Mouse (Mus musculus) G1E (cell line): ENCODE results near the gene Cadm2.

Experiments
- CTCF ChIP-seq: IDR thresholded peaks from 2 replicates; pipeline ENCODE4 v1.5.1; 2012; ENCODE audit warnings: low read depth, low read length, inconsistent platforms, mixed read lengths
- GATA1 ChIP-seq: IDR thresholded peaks from 2 replicates; pipeline ENCODE4 v1.6.1; 2012; ENCODE audit warnings: borderline replicate concordance, low read length, inconsistent platforms, mixed read lengths
- GATA2 ChIP-seq: IDR thresholded peaks from 2 replicates; pipeline ENCODE4 v1.6.1; 2012; ENCODE audit warnings: low read depth, low read length, inconsistent platforms, borderline replicate concordance
- POLR2AphosphoS5 ChIP-seq: IDR thresholded peaks from 2 replicates; pipeline ENCODE4 v1.6.1; 2012; ENCODE audit warnings: low read depth, low read length, inconsistent platforms; ENCODE audit not compliant: insufficient replicate concordance
- TAL1 ChIP-seq: conservative IDR thresholded peaks from 2 replicates; pipeline ENCODE4 v1.6.1; 2012; ENCODE audit warnings: low read depth, low read length, inconsistent platforms, mixed read lengths

GRCm38 (mm10) chr16:67019856-67020255 is 600.9 kb downstream of the Cadm2 start:
- TF ChIP-seq CTCF (no peak), GATA1 (no peak), TAL1 (no peak), POLR2AphosphoS5 (no peak), GATA2 (no peak)
